Mouse (Mus musculus): Measurements from ENCODE around the gene Dusp8.

DNA sequence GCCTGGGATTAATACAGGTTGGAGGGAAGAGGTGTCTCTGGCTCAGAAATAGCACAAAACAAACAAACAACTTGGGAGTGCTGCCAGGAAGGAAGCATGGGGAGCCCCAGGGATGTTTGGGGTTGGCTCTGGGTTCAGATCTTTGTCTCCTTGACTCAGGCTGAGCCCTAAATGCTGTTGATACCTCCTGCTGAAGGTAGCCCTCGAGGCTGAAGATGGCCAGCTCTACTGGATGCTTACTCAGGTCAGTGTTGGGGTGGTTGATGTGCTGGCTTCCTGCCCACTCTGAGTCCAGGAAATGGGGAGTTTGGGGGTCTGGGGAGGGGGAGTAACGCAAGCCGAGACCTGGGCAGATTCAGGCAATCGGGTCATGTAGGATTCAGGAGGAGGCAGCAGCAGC, 1.1 kb upstream of the Dusp8 start:
- no peak for TF ChIP-seq CTCF (IDR thresholded peaks at IDR 0.05; ENCODE audit: low read depth)
- TF ChIP-seq EP300 (IDR thresholded peaks at IDR 0.05; ENCODE audit: low read depth): no peak
